In genomic region chr16:6503573-6504331, GRCm38 (mm10) we compare ENCODE assay signal across 10 mouse cellular contexts.
DNase-seq lines count a peak whose midpoint lies in the region; ATAC-seq and TF ChIP-seq lines count a peak whose summit lies in the region.
"Had no signal": no experiment of that assay in that cellular context is flagged by ENCODE, and none has a peak within 500 bp of the region (broad histone marks: within the 10 kb centered on the region; RNA-seq: fewer than 3 reads in every experiment).

No protein-coding gene starts in this region.

- no peaks in the 10 kb centered on the region for H3K36me3 ChIP-seq in intestine, embryonic 14.5 days (ENCODE audit: control insufficient read depth, insufficient read depth, low read length)
- no peaks in the 10 kb centered on the region for H3K36me3 ChIP-seq in limb, embryonic 13.5 days
- H3K36me3 ChIP-seq: embryonic facial prominence, embryonic 15.5 days had no signal

- DNase-seq in lung, adult 2 months, result peak; percentile 9
- no peak for DNase-seq in lung, postnatal 4 days
- DNase-seq in adrenal gland, adult 8-10 months, result peak; percentile 10
- DNase-seq in embryo, embryonic 10 days (ENCODE audit: low spot score), result peak; percentile 67
- DNase-seq in intestine, embryonic 14.5 days (ENCODE audit: low spot score), result peak; percentile 63
- DNase-seq in right cerebral cortex, adult 2 months (ENCODE audit: low spot score in 2 of 2), result peak; percentile 82 to 83

- H3K4me3 ChIP-seq in lung, adult 2 months (replicated peaks; ENCODE audit: extremely low read depth, low read depth, low read length), result no peak overlapping the region
- H3K4me3 ChIP-seq in intestine, embryonic 14.5 days (ENCODE audit: low read depth, low read length), result no peak overlapping the region
- no peak overlapping the region for H3K4me3 ChIP-seq in limb, embryonic 13.5 days
- H3K4me3 ChIP-seq: embryonic facial prominence, embryonic 15.5 days had no signal

- TF ChIP-seq CTCF in lung, adult 2 months (IDR thresholded peaks at IDR 0.05; ENCODE audit: insufficient read depth, low read length), result peak; percentile 72

- H3K27ac ChIP-seq in intestine, embryonic 14.5 days (ENCODE audit: low read depth), result no peak overlapping the region
- no peak overlapping the region for H3K27ac ChIP-seq in limb, embryonic 13.5 days
- H3K27ac ChIP-seq: embryonic facial prominence, embryonic 15.5 days; macrophage had no signal

- TF ChIP-seq POLR2A in lung, adult 2 months (IDR thresholded peaks at IDR 0.05; ENCODE audit: borderline replicate concordance, extremely low read depth, low read depth, low read length), result no peak

- H3K4me2 ChIP-seq in intestine, embryonic 14.5 days (ENCODE audit: low read length), result no peak overlapping the region
- H3K4me2 ChIP-seq in limb, embryonic 13.5 days (replicated peaks), result no peak overlapping the region
- H3K4me2 ChIP-seq: embryonic facial prominence, embryonic 15.5 days had no signal

- no peaks in the 10 kb centered on the region for H3K4me1 ChIP-seq in lung, adult 2 months (ENCODE audit: control insufficient read depth, insufficient read depth, low read length)
- no peaks in the 10 kb centered on the region for H3K4me1 ChIP-seq in intestine, embryonic 14.5 days (replicated peaks; ENCODE audit: control insufficient read depth, insufficient read depth, low read length)
- H3K4me1 ChIP-seq in limb, embryonic 13.5 days, result no peaks in the 10 kb centered on the region
- H3K4me1 ChIP-seq: embryonic facial prominence, embryonic 15.5 days had no signal

- no peaks in the 10 kb centered on the region for H3K9me3 ChIP-seq in intestine, embryonic 14.5 days (ENCODE audit: control insufficient read depth, low read length)
- H3K9me3 ChIP-seq in limb, embryonic 13.5 days, result no peaks in the 10 kb centered on the region
- H3K9me3 ChIP-seq: embryonic facial prominence, embryonic 15.5 days had no signal

- ATAC-seq in intestine, embryonic 14.5 days (replicated peaks; ENCODE audit: low FRiP score, low TSS enrichment, low read depth), result peak; percentile 47; the same call in 1 of the 2 replicates
- peak; percentile 24; the same call in 1 of the 2 replicates for ATAC-seq in limb, embryonic 13.5 days (ENCODE audit: low FRiP score, low read depth)
- no peak for ATAC-seq in megakaryocyte-erythroid progenitor cell, adult 5-6 weeks (replicated peaks; ENCODE audit: low FRiP score, low TSS enrichment, poor library complexity, severe bottlenecking)

- no peaks in the 10 kb centered on the region for H3K27me3 ChIP-seq in intestine, embryonic 14.5 days (replicated peaks; ENCODE audit: control insufficient read depth, insufficient read depth, low read length)
- 0 out of 2 replicates have a peak, but pooled peaks cover 4% of the 10 kb centered on the region for H3K27me3 ChIP-seq in limb, embryonic 13.5 days
- H3K27me3 ChIP-seq: embryonic facial prominence, embryonic 15.5 days had no signal

- H3K9ac ChIP-seq in intestine, embryonic 14.5 days (ENCODE audit: low read length), result no peak overlapping the region
- no peak overlapping the region for H3K9ac ChIP-seq in limb, embryonic 13.5 days
- H3K9ac ChIP-seq: embryonic facial prominence, embryonic 15.5 days had no signal

- WGBS in lung, adult 2 months, result 59% methylated on average over 5 of the region's 5 CpGs
- 55% methylated on average over 5 of the region's 5 CpGs for WGBS in intestine, embryonic 14.5 days
- WGBS in limb, embryonic 13.5 days, result 66% methylated on average over 5 of the region's 5 CpGs

Comparison
In these comparisons a context has a peak if more than half of its experiments do, and no peak if none do; other contexts are left out.
1. DNase-seq: peak in lung, adult 2 months (single experiment), adrenal gland, adult 8-10 months (single experiment), embryo, embryonic 10 days (single experiment), intestine, embryonic 14.5 days (single experiment) and right cerebral cortex, adult 2 months (2 of 2); none in lung, postnatal 4 days (0 of 2).